Mouse (Mus musculus) small intestine, adult 2 months (tissue): ENCODE measurements at regions not wholly inside any gene's neighbourhood (a gene's known extent, or its start where the extent isn't known, plus 50 kb on each side); places are given as distances from the start of the nearest gene placed in this dataset.

Source experiments
- CTCF ChIP-seq: fragments of 200-500 bp; IDR thresholded peaks from 2 replicates; pipeline ENCODE4 v1.5.1; 2012; ENCODE audit warnings: low read depth, mild to moderate bottlenecking, control low read depth, inconsistent platforms, low read length, moderate library complexity, mixed read lengths; ENCODE audit not compliant: insufficient replicate concordance, insufficient read length; ENCODE audit errors: extremely low read depth
- POLR2A ChIP-seq: fragments of 200-500 bp; IDR thresholded peaks from 2 replicates; pipeline ENCODE4 v1.6.1; 2012; ENCODE audit warnings: low read depth, mild to moderate bottlenecking, control low read depth, inconsistent platforms, low read length, moderate library complexity

- TF ChIP-seq CTCF: no peak
- no peak for TF ChIP-seq POLR2A
Observed at GRCm38 (mm10) chr1:61437603-61438002, 201.0 kb upstream of the Pard3b start.
